Mouse (Mus musculus) layer of hippocampus, adult 9-11 months (tissue): ENCODE measurements around the gene Tgfb1i1.

Source experiments
- DNase-seq: peaks from one replicate; pipeline ENCODE4 v3.0.0; 2022

Gene Tgfb1i1

DNA sequence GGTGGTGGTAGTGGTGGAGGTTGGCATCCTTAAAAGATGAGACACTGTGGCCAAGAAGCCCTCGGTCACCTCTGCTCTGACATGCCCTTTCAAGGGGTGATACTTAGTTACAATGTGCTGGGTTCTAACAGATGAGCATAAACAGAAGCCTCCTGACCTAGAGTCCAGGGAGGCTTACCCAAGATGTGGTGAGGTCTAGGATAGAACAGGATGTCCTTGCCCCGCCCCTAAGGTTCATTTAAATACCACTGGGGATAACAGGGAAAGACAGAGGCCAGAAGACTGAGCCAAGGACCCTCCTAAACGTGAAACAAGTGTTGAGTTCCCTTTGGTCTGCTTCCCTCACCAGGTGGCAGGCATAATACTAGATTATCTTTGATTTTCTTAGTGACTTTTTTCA lies 49.9 kb downstream of the Tgfb1i1 start:
- DNase-seq: no peak

DNA sequence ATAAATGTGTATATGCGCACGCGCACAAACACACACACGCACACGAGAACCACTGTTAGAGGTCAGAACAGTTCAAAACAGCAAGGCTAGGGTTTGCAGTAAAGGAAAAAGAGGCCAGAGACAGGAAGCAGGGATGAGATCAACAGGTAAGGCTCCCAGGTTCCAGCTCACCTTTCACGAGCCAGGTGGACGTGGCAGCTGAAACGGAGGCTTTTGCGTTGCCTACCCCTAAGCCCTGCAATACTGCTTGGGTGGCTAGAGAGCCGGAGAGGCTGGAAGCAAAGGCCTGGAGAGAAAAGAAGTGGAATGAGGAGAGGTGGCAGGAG lies 50.6 kb downstream of the Tgfb1i1 start:
- no peak for DNase-seq

DNA sequence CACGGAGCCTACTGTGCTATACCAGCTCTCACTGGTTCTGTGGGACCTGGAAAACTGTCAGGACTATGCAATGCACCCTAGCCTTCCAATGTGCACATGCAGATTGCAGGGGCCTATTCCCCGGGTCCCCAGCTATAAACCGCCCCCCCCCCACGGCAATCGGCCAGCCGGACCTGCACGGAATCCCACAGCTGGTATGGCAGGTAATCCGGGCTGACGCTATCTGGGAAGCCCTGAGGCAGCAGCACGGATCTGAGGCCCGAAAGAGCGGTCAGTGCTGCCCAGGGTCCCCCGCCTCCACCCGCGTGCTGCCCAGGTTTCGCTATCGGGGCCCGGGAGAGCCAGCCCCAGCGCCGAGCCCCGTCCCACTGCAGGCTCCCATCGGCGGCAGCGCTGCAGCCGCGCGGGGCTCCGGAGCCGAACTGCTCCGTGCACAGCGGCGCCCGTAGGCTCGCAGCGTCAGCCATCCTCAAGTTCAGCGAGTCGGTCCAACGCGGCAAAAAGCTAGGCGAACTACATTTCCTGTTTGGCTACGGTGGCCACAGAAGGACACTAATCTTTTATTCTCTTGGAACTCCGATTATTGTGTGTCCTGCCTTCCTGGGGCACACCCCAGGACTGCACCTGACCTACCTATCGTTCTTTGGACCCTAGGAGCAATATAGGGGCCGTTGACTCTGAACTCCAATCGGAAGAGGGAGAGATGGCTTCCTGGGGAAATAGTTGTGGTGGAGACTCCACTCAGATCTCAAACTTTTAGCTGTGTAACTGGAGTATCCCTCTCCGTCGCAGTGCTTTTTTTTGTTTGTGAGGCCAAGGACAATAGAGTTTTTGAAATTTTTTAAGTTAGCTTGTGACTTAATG lies 51.2 kb downstream of the Tgfb1i1 start, which contains the start of gene BC017158:
BC017158 (minus strand) TSS at position 554 of the 864 bp plus-strand sequence.
- DNase-seq: peak; percentile 70

DNA sequence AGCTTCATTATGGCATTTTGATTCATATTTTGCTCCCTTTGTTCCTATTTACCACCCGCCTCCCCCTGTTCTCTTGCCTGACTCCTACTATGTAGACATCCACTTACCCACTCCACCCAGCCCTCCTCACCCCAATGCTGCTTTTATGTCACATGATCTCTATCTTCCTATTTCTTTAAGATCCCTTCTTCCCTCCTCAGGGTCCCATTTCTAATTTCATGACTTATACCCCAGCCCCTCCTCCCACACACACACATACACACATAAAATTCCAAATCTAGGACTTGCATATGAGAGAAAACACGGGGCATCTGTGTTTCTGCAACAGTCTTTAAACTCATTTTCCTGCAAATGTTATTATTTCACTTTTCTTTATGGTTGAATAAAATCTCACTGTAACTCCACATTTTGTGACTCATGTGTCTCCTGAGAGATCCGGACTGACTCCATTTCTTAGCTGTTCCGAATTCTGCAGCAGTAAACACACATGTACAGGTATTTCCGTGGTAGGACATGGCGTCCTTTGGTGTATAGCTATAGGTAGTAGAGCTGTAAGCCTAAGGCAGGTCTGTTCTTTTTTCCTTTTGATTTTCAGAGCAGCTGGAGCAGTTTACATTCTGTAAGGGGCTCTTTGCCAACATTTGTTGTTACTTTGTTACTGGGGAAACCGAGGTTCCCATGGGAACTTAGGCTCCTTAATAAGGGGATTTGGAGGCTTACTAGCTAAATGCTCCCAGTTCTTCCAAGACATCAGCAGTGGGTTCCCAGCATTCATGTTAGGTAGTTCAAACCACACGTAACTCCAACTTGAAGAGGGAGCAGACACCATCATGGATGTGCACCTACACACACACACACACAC lies 52.1 kb downstream of the Tgfb1i1 start:
- peak; percentile 22 for DNase-seq

DNA sequence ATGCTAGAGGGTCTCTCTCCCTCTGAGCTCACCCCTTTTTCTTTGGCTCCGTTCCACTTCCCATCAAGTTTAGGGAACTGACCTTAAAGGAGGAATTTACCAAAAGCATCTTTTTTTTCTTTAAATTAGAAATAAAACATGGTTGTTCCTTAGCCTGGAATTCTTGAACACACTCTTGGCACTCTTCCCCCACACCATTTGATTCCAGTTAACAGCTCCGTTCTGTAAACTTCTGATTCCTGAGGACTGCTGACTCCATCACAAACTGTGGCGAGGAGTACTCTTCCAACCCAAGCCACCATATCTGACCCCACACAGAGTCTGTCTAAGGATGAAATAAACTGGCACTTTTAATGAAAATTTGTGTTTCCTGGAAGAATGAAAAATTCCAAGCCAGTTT lies 54.3 kb downstream of the Tgfb1i1 start:
- no peak for DNase-seq

DNA sequence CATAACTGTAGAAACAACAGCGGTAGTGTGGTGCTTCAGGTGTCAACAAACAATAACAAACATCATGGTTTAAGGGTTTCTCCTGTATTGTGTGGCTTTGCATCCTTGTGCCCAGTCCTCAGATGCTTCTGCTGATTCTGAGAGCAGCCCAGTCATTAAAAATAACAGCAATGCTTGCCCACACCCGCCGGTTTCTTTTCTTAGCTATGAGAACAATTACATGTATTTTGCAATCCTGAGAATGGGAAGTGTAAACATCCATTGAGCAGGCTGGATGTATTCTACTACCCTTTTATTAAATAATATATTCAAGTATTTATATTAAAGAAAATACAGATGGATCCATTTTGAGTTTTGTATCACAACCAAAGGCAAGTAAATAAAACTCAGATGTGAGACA lies 55.5 kb downstream of the Tgfb1i1 start:
- no peak for DNase-seq

DNA sequence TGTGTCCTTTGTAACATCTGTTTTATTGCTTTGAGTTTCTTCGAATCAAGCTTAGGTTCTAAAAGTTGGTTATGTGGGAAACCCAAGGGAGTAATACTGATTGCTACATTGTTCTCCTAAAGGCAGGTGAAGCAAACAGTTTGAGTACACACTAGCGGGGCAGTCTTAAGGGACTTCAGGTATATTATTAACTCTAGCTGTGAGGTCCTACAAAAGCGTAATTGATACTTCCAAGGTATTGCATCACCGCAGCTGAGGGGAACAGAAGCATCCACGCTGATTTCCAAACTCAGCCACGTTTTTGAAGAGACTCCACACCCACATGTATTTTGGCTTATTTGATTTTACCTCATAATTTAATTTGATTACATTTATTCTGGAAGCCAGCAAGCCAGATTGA lies 57.6 kb downstream of the Tgfb1i1 start:
- DNase-seq: no peak

DNA sequence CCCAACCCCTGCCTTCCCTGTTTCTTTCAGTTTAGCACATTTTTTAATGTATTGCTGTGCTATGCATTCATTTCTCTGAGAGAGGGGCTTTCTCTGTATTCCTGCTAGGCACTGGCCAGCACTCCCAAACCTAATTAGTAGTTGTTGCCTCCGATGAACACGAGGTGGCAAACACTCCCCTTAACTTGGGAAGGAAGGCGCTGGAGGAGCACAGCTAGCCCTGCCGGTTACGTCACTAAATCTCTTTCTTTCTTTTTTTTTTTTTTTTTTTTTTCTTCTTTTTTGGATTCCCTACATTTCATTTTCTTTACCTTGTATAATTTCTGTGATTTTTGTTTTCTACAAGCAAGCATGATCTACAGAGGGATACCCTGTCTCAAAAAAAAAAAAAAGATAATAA lies 58.3 kb downstream of the Tgfb1i1 start:
- DNase-seq: peak; percentile 31
